Mouse (Mus musculus): ENCODE results near the gene Clcn1. TPM values are rescaled to one million over a fixed set of nuclear protein-coding genes. Genes with fewer than 3 reads are reported as not detected.

Gene Clcn1
- polyA plus RNA-seq, 1 experiment from 2014 or later: 1.9 TPM

DNA sequence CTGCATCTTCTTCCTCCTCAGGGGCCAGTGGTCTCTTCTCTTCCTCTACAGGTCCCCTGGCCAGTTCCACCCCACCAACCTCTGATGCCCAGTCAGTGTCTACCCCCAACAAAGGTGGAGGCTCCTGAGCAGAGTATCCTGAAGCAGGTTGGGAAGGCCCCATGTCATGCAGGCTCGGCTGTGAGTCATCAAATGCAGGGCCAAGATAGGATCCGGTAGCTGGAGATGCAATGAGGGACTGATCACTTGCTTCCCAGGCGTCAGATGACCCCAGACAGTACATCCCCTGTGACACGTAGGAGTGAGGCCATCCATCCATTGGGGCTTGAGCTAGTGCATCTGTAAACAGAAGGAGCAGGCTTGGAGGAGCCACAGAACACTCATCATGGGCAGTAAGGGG, 31.8 kb downstream of the Clcn1 start:
- Histone ChIP-seq H3K9me3 (no peaks in the 10 kb centered on the region), H3K4me3 (replicated peaks) (no peak overlapping the region), H3K27ac (no peak overlapping the region), H3K4me2 (replicated peaks) (no peak overlapping the region), H3K36me3 (peaks cover 56% of the 10 kb centered on the region), H3K9ac (replicated peaks) (no peak overlapping the region), H3K27me3 (no peaks in the 10 kb centered on the region), H3K4me1 (replicated peaks) (peaks cover 21% of the 10 kb centered on the region)
- WGBS: 92% methylated on average over 4 of the region's 4 CpGs
- no peak for ATAC-seq

DNA sequence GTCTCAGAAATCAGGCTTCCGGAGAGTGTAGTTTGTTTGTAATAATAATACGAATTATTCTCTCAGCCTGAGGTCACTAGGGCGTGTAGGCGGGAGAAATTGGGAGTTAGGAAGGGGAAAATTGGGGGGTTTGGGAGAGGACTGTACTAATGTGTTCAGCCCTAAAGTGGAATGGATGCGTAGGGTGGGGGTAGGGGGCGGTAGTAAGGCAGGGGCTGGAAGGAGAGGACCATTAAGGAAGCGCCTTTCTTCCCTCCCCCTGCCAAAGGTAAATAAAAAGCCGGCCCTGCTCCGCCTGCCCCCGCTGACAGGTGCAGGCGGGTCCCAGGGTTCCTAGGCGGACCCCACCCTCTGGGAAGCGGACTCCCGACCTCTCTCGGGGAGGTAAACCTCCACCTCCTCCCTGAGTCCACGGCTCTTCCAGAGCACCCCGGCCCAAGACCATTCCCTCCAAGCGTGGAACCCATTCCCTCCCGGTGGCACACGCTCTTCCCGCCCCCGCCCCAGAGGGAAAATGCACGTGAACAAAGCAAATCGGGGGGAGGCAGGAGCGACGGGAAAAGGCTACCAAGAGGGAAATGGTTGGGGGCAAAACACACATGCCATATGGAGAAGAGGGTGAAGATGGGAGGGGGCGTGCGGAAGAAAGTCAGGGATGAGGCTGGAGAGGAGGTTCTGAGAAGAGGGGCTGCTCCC, 37.0 kb downstream of the Clcn1 start:
- Histone ChIP-seq H3K4me2 (replicated peaks) (peak overlapping the region; percentile 89), H3K27ac (peak overlapping the region; percentile 91), H3K4me3 (replicated peaks) (peak overlapping the region; percentile 75), H3K9me3 (no peaks in the 10 kb centered on the region), H3K27me3 (no peaks in the 10 kb centered on the region), H3K36me3 (peaks cover 19% of the 10 kb centered on the region), H3K9ac (replicated peaks) (peak overlapping the region; percentile 90), H3K4me1 (replicated peaks) (peaks cover 34% of the 10 kb centered on the region)
- under 1% methylated on average over 27 of the region's 28 CpGs for WGBS
- peak; percentile 59 for ATAC-seq

DNA sequence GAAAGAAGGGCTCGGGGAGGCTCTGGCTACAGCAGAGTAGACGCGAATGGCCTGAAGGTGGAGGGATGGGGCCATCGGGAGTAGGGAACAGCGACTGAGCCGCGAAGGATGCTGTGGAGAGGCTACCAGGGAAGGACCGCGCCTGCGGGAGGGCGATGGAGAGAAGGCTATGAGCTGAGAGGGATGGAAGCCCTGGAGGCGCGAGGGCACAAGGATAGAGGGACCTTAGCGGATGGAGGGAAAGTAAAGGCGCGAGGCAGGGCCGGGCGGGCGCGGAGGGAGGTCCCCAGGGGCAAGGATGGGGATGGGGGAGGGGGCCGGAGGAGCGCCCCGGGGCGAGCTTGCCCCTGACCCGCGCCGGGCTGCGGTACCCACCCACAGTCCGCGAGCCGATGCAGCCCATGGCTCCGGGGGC, 37.6 kb downstream of the Clcn1 start:
- peak; percentile 84 for ATAC-seq
- peak overlapping the region; percentile 75 for H3K4me3 ChIP-seq (replicated peaks)
- peaks cover 34% of the 10 kb centered on the region for H3K4me1 ChIP-seq (replicated peaks)
- H3K27me3 ChIP-seq: no peaks in the 10 kb centered on the region
- peak overlapping the region; percentile 90 for H3K9ac ChIP-seq (replicated peaks)
- H3K36me3 ChIP-seq: peaks cover 14% of the 10 kb centered on the region
- WGBS: under 1% methylated on average over 28 of the region's 32 CpGs
- H3K27ac ChIP-seq: peak overlapping the region; percentile 91
- no peaks in the 10 kb centered on the region for H3K9me3 ChIP-seq
- H3K4me2 ChIP-seq (replicated peaks): peak overlapping the region; percentile 89

DNA sequence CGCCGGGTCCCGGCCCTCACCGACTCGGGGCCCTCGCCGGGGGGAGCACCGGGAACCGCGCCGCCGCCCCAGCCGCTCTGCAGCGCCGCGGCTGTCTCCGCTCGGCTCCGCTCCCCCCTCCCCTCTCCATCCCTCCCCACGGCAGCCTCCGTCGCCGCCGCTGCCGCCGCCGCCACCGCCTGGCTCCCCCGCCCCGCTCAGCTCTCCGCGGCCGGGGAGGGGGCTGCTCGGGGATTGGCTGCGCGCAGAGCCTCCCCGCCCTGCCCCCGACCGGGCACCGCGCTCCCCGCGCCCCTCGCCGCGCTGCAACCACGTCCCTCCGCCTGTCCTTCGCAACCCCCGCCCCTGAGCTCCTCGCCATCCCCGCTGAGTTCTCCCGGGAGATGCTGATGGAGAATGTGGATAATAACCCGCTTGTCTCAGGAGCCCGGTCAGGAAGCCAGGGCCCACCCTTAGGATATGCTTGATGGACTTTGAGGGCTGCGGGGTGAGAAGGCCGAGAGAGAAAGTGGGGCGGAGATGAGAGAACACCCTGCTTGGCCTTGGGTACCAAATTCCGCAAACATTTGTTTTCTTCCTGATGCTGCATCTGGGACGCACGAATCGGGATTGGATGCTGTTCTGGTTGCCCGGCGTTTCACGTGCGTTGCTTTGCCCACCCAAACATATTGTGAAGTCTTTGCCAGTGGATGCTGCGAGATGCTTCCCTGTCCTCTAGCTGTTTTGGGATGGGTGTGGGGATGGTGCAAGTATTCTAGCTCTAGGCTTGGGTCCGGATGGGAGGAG, 38.2 kb downstream of the Clcn1 start, which contains the start of gene Fam131b:
TSS of gene Fam131b (minus strand) at position 162 of the 786 bp plus-strand sequence.
- H3K27me3 ChIP-seq: no peaks in the 10 kb centered on the region
- H3K9me3 ChIP-seq: no peaks in the 10 kb centered on the region
- H3K4me3 ChIP-seq (replicated peaks): peak within 1 kb of the TSS; percentile 75
- peak within 1 kb of the TSS; percentile 91 for H3K27ac ChIP-seq
- peak within 1 kb of the TSS; percentile 90 for H3K9ac ChIP-seq (replicated peaks)
- peak; percentile 89 for ATAC-seq
- H3K36me3 ChIP-seq: peaks cover 14% of the 10 kb centered on the region
- H3K4me1 ChIP-seq (replicated peaks): peaks cover 34% of the 10 kb centered on the region
- H3K4me2 ChIP-seq (replicated peaks): peak within 1 kb of the TSS; percentile 89
- WGBS: under 1% methylated on average over 58 of the region's 68 CpGs

DNA sequence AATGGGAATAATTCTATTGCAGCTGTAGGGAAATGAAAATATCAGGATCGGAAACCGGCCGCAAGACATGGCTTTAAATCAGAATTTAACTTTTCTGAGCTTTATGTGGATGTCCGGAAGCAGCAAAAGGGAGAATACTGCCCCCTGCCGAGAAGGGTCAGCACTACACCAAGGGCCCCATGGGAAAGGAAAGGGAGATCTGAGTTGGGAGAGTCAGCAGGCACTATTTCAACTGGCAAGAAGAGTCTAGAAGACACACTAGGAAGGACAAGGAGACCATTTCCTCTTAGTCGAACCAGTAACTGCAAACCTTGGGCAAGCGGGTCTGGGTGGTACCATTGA, 38.8 kb downstream of the Clcn1 start:
- Histone ChIP-seq H3K9me3 (no peaks in the 10 kb centered on the region), H3K27ac (peak overlapping the region; percentile 91), H3K9ac (replicated peaks) (peak overlapping the region; percentile 90), H3K27me3 (no peaks in the 10 kb centered on the region), H3K4me1 (replicated peaks) (peaks cover 34% of the 10 kb centered on the region), H3K4me2 (replicated peaks) (peak overlapping the region; percentile 89), H3K4me3 (replicated peaks) (peak overlapping the region; percentile 75), H3K36me3 (peaks cover 8% of the 10 kb centered on the region)
- ATAC-seq: no peak
- WGBS: 3% methylated on average over 7 of the region's 7 CpGs

DNA sequence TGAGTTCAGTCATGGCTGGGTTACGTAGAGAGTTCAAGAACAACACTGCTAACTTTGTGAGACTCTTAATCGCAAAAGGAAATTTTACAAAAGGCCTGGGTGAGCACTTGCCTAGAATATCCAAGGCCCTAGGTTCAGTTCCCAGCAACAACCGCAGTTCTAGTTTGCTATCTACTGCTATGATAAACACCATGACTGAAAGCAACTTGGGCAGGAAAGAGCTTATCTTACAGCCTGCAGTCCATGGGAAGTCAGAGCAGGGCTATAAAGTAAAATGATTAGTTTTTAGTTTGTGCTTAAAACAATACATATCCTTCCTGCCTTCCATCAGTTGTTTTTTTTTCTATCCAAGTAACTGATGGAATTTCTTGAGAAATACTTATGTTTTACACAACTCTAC, 40.0 kb downstream of the Clcn1 start:
- H3K27me3 ChIP-seq: no peaks in the 10 kb centered on the region
- H3K9ac ChIP-seq (replicated peaks): no peak overlapping the region
- peaks cover 31% of the 10 kb centered on the region for H3K4me1 ChIP-seq (replicated peaks)
- no peaks in the 10 kb centered on the region for H3K9me3 ChIP-seq
- WGBS: 82% methylated on average over 3 of the region's 3 CpGs
- no peak overlapping the region for H3K4me3 ChIP-seq (replicated peaks)
- no peak for ATAC-seq
- H3K27ac ChIP-seq: no peak overlapping the region
- no peak overlapping the region for H3K4me2 ChIP-seq (replicated peaks)
- no peaks in the 10 kb centered on the region for H3K36me3 ChIP-seq

DNA sequence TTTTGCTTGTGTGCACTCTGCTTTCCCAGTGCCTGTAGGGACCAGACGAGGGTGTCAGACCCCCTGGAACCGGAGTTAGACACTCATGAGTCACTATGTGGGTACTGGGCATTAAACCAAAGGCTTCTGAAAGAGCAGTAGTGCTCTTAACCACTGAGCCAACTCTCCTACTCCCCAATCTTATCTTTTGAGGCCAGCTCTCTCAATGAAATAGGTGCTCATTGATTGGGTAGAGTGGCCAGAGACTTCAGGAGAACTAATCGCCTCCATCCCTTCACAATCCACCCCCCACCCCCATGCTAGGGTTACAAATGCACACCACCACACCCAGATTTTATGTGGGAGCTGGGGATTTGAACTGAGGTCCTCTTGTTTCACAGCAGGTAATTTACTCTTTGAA, 42.3 kb downstream of the Clcn1 start:
- H3K27me3 ChIP-seq: no peaks in the 10 kb centered on the region
- H3K9me3 ChIP-seq: no peaks in the 10 kb centered on the region
- no peak for ATAC-seq
- no peak overlapping the region for H3K4me2 ChIP-seq (replicated peaks)
- no peak overlapping the region for H3K27ac ChIP-seq
- H3K9ac ChIP-seq (replicated peaks): no peak overlapping the region
- no peak overlapping the region for H3K4me3 ChIP-seq (replicated peaks)
- WGBS: 84% methylated on average over 3 of the region's 3 CpGs
- no peaks in the 10 kb centered on the region for H3K36me3 ChIP-seq
- H3K4me1 ChIP-seq (replicated peaks): peaks cover 8% of the 10 kb centered on the region; the same call in 1 of the 2 replicates

DNA sequence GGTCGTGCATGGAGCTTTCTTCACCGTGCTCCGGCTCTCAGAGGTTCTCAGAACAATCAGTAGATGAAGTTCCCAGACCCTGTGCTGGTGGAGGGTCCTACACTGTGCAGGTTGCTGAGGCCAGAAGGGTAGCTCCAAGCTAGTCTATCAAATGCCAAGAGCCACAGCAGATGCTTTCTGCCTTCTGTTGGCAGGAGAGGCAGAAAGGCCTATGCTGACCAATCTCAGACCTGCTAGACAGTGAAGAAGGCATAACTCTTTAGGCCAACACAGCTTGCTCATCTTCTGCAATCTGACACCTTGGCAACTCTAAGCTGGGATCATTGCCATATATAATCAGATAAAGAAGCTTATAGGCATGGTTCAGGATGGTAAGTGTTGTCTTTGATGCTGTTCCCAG, 43.7 kb downstream of the Clcn1 start:
- no peak overlapping the region for H3K27ac ChIP-seq
- no peaks in the 10 kb centered on the region for H3K9me3 ChIP-seq
- no peak overlapping the region for H3K9ac ChIP-seq (replicated peaks)
- ATAC-seq: no peak
- 82% methylated on average over 3 of the region's 3 CpGs for WGBS
- no peak overlapping the region for H3K4me3 ChIP-seq (replicated peaks)
- no peaks in the 10 kb centered on the region for H3K27me3 ChIP-seq
- peaks cover 6% of the 10 kb centered on the region; the same call in 1 of the 2 replicates for H3K4me1 ChIP-seq (replicated peaks)
- no peaks in the 10 kb centered on the region for H3K36me3 ChIP-seq
- no peak overlapping the region for H3K4me2 ChIP-seq (replicated peaks)

DNA sequence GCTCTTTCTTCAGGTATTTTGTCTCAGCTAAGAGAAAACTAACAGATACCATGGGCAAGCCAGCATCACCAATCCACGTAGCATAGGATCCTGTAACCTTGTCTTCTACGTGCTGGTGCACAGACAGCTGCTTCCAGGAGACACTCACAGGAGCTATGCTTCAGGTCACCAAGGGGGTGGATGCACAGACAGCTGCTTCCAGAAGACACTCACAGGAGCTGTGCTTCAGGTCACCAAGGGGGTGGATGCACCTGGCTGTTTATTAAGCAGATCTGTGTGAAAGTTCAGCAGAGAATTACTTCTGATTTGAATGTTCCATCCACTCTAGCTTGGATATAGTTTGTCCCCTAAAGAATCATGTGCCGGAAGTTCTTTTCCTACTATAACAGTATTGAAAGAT, 44.5 kb downstream of the Clcn1 start:
- H3K4me2 ChIP-seq (replicated peaks): no peak overlapping the region
- no peak overlapping the region for H3K4me3 ChIP-seq (replicated peaks)
- no peaks in the 10 kb centered on the region for H3K4me1 ChIP-seq (replicated peaks)
- H3K27ac ChIP-seq: no peak overlapping the region
- H3K27me3 ChIP-seq: no peaks in the 10 kb centered on the region
- no peaks in the 10 kb centered on the region for H3K9me3 ChIP-seq
- no peaks in the 10 kb centered on the region for H3K36me3 ChIP-seq
- H3K9ac ChIP-seq (replicated peaks): no peak overlapping the region
- no peak for ATAC-seq
- WGBS: 93% methylated on average over 3 of the region's 3 CpGs

DNA sequence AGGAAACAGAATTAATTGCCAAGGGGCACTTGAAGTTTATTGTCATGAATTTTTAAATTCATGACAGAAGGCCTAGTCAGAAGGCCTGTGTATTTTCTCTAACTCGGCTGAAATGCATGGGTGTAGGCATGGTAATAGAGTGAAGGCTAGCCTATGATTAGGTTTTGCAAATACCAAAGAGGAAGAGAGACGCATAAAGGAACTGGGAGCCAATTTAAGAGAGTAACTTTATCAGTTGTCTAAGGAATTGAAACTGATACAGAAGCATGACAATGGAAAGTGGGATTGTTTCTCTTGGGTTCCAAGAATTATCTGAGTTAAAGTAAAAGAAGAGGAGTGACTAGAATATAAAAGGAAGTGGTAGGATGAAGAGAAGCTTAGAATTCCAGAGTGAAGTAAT, 52.7 kb downstream of the Clcn1 start:
- WGBS: 92% methylated on average over 2 of the region's 2 CpGs
- Histone ChIP-seq H3K36me3 (no peaks in the 10 kb centered on the region), H3K4me2 (replicated peaks) (no peak overlapping the region), H3K4me3 (replicated peaks) (no peak overlapping the region), H3K4me1 (replicated peaks) (no peaks in the 10 kb centered on the region), H3K27me3 (no peaks in the 10 kb centered on the region), H3K9me3 (no peaks in the 10 kb centered on the region), H3K27ac (no peak overlapping the region), H3K9ac (replicated peaks) (no peak overlapping the region)
- ATAC-seq: no peak

DNA sequence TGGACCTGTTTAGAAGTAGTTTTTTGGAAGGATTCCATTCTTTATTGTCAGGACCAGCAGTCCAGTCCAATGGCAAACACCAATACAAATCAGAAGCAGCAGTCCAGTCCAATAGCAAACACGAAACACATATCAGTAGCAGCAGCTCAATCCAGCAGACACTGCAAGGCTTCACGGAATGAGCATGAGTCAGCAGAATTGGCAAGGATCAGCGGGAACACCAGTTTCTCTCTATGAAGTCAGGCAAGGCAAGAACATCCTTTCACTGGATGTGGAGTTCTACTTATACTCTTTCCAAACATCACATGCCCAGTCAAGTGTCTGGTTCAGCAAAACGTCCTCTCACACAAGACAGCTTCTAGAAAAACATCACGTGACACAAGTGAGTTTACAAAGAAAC, 53.5 kb downstream of the Clcn1 start:
- Histone ChIP-seq H3K4me3 (replicated peaks) (no peak overlapping the region), H3K4me1 (replicated peaks) (no peaks in the 10 kb centered on the region), H3K9ac (replicated peaks) (no peak overlapping the region), H3K27ac (no peak overlapping the region), H3K27me3 (no peaks in the 10 kb centered on the region), H3K9me3 (no peaks in the 10 kb centered on the region), H3K4me2 (replicated peaks) (no peak overlapping the region), H3K36me3 (no peaks in the 10 kb centered on the region)
- 82% methylated on average over 5 of the region's 5 CpGs for WGBS
- ATAC-seq: no peak

DNA sequence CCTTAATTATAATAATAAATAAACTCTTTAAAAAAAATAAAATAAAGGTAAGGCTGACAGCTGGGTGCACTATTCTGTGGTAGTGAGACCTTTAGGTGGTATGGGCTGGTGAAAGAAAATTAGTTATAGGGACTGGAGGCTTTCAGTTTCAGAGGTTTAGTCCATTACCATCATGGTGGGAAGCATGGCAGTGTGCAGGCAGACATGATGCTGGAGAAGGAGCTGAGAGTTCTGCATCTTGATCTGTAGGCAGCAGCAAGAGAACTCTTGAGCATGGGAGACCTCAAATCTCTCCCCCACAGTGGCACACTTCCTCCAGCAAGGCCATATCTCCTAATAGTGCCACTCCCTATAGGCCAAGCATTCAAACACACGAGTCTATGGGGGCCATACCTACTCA, 55.7 kb downstream of the Clcn1 start:
- Histone ChIP-seq H3K27ac (no peak overlapping the region), H3K9me3 (no peaks in the 10 kb centered on the region), H3K27me3 (no peaks in the 10 kb centered on the region), H3K36me3 (no peaks in the 10 kb centered on the region), H3K4me1 (replicated peaks) (no peaks in the 10 kb centered on the region), H3K4me2 (replicated peaks) (no peak overlapping the region), H3K4me3 (replicated peaks) (no peak overlapping the region), H3K9ac (replicated peaks) (no peak overlapping the region)
- WGBS: 79% methylated on average over 1 of the region's 1 CpGs
- ATAC-seq: no peak
